Mouse (Mus musculus) heart, adult 2 months (tissue): ENCODE results near the gene Extl1.

ENCODE experiments used
- CTCF ChIP-seq: fragments of 200-600 bp; IDR thresholded peaks from 2 replicates; pipeline ENCODE4 v1.8.1; 2022; ENCODE audit warnings: antibody characterized with exemption, mild to moderate bottlenecking, moderate library complexity
- POLR2A ChIP-seq: fragments of 200-500 bp; IDR thresholded peaks from 2 replicates; pipeline ENCODE4 v1.6.1; 2011; ENCODE audit warnings: mild to moderate bottlenecking, low read depth, low read length, control low read depth; ENCODE audit not compliant: insufficient read depth

GRCm38 (mm10) chr4:134357461-134357771, 26.2 kb downstream of the Extl1 start:
- TF ChIP-seq CTCF (no peak), POLR2A (no peak)
